Mouse (Mus musculus) mature B cell (primary cell): ENCODE data around the gene Hs2st1.

Source experiments
- in situ Hi-C: fragments of 300-500 bp; cut with MboI; formaldehyde crosslinking; loops from 2 replicates; pipeline ENCODE4 v1.14.3; 2019

The Hs2st1 gene

DNA sequence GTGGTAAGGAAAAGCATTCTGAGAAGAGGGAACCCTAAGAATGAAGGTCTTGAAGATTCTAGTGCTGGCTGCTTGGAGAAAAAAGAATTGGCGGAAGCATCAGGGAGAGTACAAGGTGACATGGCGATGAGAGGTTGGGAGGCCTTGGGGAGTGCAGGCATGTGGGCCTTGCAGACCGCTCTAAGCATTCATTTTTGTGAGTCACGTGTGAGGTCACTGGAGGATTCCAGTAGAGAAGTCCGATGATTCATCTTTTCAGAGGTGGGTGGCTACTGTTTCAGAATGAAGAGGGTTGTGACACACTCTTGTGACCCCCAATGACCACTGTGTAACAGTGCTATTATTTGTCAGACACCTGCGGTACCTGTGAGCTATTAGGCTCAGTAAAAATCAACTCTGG is 121.0 kb downstream of the Hs2st1 start:
- in situ Hi-C loops: no loop called here

DNA sequence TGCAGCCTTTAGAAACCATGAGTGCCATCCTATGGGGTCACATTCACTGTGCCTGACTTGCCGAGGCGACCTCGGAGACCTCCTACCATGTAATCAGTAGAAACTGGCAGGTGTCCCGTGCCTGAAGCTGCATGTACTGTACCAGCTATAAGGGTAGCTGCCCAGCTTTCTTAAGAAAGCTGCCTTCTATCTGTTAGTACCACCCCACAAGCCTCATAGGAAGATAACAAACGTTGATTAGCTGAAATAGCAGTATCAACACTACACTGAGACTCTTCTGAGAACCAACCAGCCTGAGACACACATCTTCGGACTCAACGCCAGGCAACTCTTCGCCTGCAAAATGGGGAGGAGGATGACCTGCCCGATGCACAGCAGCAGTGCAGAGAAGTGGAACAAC is 122.1 kb downstream of the Hs2st1 start:
- in situ Hi-C loops: no loop called here

DNA sequence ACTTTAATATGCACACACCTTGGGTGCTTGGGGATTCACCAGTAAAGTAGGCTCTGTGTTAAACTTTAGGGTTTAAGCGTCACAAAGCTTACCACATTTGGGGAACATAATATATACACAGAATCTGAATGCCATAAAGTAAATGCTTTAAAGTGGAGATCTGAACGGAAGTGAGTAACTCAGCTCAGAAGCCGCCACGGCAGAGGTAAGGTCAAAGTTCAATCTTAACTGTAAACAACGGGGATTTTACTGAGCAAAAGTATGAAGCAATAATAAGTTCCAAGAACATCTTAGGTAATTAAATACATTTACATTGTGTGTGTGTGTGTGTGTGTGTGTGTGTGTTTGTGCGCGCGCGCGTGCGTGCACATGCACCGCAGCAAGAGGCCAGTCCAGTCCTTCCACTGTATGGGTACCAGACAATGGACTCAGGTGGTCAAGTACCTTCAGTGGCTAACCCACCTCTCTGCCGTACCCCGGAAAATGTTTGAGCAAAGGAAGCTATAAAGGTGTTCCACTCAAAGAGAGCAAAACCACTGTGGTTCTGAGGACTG is 123.8 kb downstream of the Hs2st1 start:
- in situ Hi-C loops: no loop called here

DNA sequence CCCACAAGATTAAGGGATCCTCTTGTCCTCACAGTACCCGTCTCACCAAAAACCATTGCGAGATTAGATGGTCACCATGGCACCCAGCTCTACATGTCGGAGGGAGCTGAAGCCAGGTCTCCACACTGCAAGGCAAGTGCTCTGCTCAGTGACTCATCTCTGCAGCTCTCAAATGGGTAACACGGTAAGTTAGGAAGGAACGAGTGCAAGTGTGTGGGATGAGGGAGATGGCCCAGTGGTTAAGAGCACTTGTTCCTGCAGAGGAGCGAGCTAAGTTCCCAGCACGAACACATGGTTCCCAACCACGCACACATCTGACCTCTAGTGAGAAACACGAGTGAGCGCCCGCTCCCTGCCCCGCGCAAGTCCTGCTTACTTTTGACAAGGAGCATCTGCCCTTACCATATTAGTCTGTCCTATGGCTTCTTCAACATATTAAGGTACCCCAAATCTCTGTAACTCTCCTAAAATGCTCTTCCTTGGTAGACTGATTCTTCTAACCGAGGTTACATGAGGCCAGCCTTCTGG is 132.0 kb downstream of the Hs2st1 start:
- in situ Hi-C loops: no loop called here

DNA sequence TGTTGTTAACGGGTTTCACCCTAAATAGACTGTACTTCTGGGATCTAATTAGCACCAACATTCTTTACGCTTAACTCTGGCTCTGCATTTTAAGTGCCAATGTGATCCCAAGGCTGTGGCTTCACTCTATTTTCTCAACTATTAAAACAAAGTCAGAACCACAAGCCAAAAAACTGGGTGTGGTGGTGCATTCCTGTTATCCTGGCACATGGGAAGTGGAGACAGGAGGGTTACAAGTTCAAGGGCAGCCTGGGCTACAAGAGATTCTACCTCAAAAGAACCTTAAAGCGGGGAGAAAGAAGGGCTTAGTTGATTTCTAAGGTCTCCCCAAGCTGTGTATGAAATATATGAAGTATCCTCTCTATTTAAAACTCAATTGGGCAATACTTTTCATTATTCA is 133.9 kb downstream of the Hs2st1 start:
- in situ Hi-C loops: no loop called here

DNA sequence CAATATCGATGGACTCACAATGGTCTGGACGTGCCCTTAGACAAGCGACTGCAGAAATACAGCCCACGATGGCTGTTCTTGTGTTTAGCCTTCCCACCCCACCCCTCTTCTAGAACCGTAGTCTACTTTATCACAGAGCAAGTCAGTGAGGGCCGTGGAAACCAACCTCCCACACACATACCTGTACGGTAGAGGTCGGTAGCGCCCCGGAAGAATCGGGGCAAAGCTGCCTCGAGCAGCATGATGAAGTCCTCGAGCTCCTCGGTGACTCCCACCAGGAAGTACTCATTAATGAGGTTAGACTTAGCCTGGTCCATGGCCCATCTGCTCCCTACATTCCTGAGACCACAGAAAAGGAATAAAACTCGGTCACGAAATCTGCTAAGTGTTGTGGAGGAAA is 134.7 kb downstream of the Hs2st1 start:
- in situ Hi-C loops: no loop called here

DNA sequence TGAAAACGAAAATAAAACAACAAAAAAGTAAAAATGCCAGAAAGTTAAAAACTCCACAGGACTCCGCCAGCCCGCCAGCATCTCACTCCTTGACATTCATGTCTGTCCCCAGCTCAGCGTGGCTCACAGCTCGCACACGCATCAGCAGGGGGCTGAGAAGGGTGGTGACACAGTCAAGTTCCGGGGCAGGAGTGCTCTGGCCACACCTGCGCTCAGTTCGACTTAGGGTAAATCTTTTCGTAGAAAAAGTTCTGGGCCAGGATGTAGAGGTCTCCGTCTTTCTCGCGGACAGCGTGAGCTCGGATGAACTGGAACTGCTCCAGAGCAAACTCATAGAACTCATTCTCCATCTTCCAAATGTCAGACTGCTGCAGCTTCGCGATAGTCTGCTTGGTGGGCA is 135.7 kb downstream of the Hs2st1 start:
- in situ Hi-C loops: no loop called here

DNA sequence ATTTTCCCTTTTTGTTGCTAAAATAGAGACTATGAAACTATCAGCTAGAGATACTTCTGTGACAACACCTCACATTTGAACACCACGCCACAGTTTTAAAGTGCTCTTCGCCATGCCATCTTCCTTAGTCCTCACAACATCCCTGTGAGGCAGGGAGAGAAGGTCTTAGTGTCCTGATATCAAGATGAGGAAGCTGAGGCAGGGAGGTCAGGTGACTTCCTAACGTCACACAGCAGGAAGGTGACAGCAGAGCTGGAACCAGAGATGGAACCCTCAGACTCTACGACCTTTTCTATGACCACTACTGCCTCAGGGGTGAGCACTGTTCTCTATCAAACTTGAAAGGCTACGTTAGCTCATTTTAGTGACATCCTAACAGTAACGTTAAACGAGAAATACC is 136.9 kb downstream of the Hs2st1 start:
- in situ Hi-C loops: no loop called here

DNA sequence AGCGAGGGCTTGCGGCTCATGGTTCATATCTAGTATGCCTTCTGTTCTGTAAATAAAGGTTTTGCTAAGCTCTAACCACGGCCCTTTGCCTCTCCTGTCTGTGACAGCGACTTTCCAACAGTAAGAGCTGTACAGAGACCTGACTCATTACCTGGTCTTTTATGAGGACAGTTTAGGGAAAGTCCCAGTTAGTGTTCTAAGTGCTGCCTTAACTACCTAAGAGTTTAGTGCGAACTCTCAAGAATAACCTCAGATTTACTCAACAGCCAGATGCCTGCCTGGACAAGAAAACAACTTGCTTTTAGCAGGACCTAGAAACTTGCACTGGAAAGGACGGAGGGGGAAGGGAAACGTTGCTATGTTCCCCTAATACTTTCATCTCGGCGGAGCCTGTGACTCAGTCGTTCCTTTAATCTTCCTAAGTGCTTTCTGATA is 137.8 kb downstream of the Hs2st1 start:
- in situ Hi-C loops: no loop called here

DNA sequence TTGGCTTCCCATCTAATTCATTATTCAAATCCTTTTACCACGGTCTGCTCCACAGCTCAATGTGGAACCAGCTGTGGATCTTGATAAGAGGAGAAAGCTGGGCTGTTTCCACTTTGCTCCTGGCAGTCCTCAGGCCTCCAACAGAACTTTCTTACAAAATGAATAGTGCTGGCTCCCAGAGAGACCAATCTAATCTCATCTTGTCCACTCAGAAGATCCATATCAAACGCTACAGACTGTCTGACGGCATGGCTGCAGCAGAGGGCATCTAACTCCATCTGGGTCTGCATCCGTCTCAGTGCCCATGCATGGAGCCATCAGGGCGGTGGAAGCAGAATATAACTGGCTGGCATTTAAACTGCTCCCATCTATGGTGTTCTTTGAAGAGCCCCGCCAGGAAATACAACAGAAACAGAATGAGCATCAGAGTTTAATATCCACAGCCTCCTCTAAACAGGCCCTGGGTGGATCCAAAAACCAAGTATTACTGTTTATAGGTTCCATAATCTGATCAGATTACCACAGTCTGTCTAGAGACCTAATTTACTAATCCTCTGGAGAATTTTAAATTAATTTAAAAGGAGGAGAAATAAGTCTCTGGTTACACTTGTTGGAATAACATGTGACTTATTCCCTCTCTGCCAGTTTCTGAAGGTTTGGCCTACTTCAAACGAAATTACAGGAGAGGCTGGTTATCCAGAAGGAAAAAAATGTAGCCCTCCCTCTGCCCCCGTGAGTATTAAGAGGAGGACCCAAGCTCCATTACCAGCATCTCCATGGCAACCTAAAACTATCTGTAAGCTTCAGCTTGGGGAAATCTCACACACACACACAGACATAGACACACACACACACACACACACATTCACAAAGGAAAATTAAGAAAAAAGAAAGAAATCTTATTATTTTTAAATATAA is 141.2 kb downstream of the Hs2st1 start:
- in situ Hi-C loops: no loop called here

DNA sequence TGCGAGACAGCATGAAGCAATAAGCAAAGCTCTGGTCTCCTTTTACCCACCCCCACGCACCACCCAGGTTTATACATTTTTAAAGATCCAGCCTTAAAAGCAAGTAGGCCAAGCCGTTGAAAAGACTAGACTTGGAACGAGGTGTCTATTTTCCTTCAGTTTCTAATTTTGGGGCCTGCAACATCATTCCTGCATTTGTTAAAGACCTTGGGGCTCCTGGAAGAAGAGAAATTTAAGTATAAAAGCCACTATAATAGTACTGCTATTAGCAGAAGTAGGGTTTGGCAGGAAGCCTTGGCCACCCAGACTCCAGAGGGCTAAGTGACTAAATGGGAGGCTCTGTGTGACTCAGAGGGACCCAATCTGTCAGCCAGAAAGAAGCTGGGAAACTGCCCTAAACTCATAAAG is 144.9 kb downstream of the Hs2st1 start:
- in situ Hi-C loops: no loop called here

DNA sequence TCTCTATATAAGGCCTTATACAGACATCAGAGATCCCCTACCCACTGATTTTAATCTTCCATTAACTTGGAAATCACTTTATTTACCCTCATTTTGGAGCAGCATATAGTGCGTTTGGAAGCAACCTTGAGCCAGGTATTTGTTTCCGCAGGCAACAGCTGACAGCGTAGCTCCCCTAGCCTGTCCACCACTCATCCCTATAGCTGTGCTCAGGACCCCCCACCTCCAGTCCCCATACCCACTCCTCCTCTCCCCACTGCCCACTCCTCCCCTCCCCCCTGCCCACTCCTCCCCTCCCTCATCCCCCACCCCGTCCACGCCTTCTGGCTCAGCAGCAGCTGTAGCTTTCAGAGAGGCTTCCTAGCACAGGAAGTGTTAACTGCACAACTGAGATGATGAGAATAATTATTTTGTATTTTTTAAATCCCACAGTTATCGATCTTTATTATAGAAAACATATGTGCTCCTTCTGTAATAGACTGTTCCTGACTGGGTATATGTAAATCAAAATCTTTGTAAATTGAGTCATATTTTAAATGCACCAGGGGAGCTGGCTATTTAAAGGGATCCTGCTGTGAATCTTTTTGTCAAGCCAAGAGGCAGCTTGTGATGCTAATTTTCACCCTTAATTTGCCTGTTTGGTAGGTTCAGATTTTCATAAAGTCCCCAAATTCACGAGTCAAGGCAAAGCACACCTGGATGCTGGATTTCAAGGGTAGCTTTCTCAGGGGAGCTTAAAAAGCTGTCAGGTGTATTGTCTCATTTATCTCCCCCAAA is 148.4 kb downstream of the Hs2st1 start:
- in situ Hi-C loops: no loop called here

DNA sequence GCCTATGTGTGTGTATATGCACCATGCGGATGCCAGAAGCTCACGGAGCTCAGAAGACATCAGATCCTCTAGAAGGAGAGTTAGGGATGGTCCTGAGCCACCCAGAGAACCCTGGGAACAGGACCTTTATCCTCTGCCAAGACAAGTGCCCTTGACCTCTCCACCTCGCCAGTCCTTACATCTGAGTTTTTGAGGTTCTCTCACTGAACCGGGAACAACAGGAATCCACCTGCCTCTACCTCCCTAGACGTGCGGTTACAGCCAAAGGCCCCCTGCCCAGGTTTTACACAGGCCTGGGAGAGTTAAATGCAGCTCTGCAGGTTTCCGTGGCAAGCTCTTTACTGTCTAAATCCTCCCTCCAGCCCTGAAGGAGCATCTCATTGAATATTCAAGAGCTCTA is 156.2 kb downstream of the Hs2st1 start:
- in situ Hi-C loops: no loop called here

DNA sequence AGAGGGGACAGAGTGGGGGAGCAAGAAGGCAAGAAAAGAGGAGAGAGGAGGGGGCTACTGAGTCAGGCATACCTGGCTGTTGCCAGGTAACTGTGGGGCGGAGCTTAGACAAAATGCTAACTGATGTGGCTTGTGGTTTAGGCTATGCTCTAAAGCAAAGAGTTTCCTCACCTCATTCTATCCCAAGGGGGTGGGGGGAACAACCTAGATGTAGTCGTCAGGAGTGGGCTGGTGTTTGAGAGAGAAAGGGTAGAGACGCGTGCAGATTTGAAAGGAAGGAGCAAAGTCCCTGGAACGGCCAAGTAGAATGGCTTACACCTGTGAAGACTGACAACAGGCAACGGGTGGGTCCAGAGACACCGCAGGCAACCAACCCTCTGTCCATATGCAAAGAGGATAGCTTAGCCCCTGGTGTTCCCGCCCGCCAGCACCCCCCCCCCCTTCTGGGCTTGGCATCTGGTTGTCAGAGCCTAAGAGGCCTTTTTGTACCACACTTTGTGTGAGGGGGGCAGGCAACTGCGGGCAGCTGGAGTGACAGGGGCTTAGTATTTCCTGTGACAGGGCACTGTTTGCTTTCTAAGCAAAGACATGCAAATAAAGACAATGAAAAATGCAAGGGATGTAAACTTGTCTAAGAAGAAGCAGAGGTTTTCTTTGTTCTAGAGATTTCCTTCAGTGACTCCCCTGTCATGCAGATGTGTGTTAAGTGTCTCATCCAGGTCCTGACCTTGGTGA is 157.3 kb downstream of the Hs2st1 start:
- in situ Hi-C loops: no loop called here

DNA sequence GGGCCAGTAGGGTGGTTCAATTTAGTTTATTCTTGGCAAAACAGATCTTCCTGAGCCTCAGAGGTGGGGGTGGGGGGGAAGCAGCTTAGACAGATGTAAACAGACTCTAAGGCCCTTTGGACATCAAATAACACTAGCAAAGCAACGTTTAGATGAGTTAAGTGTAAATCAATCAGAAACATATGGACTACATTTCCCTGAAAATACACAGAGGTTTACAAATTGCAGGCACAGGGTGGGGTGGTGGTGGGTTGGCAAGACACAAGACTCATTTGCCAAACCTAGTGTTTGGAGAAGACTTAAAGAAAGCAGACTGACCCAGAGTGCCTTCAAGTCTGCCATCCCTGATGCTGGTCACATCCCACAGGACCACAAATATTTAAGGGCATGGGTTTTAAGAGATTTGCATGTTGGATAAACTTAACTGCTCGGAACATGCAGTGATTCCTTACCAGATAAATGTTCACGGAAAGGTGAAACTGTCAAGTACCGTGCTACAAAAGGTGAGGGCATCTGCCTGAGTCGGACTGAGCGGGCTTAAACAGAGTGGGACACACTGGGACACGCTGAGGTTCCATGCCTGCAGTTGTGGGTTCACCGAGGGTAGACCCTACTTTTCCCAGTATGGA is 158.2 kb downstream of the Hs2st1 start:
- in situ Hi-C loops: no loop called here

DNA sequence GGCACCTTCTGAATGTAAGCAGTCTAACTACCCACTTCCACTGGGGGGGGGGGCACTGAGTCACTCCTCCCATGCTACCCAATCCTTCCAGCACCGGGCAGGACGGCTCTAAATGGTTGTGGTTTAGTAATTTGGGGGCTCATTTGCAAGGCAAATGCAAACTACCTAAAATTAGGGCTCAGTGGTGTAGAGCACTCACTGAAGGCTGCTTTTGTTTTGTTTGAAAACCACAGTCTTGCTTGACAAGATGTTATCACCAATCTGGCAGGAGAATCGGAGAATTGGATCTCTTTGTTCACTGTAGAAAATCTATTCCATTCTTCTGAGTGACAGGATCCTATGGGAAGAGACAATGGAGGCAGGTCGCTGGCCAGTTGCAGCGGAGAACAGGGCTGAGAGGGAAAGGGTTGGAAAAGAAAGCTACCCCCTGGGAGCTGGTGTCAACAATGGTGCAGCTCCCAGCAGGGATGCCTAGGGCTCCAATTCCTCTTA is 158.9 kb downstream of the Hs2st1 start:
- in situ Hi-C loops: no loop called here

DNA sequence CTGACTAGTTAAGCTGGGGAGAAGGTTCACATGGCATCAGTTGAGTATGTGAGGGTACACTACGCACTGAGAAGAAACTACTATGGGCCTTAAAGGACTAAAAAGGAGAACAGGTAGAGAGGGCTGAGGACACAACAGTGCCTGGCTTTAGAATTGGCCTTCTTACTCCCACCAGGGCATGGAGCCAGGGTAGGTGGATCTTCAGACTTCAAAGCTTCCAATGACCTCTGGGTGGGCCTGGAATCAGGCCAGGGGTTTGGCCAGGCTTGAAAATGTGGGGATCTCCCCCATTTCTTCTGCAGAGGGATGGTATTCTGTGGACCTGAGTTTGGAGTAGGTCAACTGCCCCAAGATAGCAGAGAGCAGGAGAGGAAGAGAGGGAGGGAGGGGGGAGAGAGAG is 161.0 kb downstream of the Hs2st1 start:
- in situ Hi-C loops: no loop called here

DNA sequence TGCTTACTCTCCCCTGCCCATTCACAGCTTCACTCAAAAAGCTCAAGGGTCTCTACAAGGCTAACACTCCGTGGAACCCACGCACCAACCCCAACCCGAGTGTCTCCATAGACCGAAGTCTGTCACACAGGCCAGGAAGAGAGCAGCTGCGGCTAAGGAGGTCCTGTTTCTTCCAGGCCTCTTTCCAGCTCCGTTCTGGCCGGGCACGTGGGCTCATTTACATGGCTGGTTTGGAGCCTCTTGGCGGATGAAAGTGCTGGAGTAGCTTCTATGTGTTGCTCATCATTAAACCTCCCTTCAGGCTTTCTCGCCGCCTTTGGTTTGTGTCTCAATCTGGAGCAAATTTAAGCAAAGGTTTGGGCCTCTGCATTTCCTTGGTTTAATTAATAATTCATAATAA is 164.7 kb downstream of the Hs2st1 start:
- in situ Hi-C loops: no loop called here

DNA sequence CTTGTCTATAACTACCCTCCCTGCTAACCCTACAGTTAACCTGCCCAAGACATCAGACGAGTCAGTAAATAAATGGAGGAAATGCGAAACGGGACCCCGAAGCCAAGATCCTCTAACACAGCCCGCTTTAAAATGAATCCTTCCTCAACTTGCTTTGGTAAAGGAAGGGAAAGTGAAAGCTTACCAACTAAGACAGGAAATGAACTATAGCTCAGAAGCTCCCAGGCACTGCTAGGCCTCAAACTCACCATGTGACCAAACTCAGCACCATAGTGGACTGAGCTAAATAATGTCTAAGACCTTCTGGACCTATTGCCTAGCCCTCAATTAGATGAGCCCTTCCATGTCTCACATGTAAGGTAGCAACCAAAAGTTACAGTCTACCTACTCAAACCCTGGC is 168.7 kb downstream of the Hs2st1 start:
- in situ Hi-C loops: no loop called here

DNA sequence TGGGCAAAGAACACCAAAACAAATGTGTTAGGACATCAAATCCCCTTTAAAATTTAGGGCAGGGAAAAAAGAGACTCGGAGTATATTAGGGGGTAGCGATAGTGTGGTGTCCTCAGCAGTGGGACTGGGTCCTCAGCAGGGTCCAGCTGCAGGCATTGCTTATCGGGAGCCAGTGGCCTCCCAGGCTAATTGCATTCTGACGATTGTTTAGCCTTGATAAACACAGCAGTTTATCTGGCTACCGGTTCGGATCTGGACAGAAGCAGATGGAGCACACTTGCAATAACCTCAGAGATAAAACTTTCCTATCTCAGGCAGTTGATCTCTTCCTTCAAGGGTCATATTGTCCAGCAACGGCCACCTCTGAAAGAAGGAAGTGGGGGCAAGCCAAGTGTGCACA is 169.1 kb downstream of the Hs2st1 start:
- in situ Hi-C loops: no loop called here

DNA sequence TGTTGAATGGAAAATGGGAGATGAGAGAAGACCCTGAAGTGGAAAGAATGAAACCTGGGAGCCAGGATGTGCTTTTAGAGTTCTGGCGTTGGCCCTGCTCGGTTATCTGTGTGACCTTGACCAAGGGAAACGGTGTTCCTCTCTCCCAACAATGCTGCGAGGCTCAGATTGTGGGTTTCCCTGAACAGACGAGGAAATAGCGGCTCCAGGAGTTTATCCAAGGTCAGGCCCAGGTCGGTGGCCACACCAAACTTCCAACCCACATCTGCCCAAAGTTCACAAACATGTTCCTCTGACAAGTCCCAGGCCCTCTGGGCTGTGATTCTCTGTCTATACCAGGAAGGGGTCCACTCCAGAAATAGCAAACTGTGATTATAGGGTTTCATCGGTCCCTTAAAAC is 169.6 kb downstream of the Hs2st1 start:
- in situ Hi-C loops: no loop called here
